Mouse (Mus musculus) C2C12 (cell line): ENCODE results near the gene Rnf41. TPM values are rescaled to one million over a fixed set of nuclear protein-coding genes. Genes with fewer than 3 reads are reported as not detected.

ENCODE experiments used
- H3K27me3 ChIP-seq: one replicate; pipeline ENCODE4 v1.6.1; 2011; ENCODE audit not compliant: control insufficient read depth, insufficient read depth, insufficient read length
- H3K36me3 ChIP-seq: one replicate; pipeline ENCODE4 v1.6.1; 2011; ENCODE audit not compliant: control insufficient read depth, insufficient read depth
- H3K4me3 ChIP-seq: one replicate; pipeline ENCODE4 v1.5.1; 2011; ENCODE audit warnings: mild to moderate bottlenecking, control low read depth; ENCODE audit not compliant: poor library complexity, insufficient read depth, severe bottlenecking
- H3K79me2 ChIP-seq: one replicate; pipeline ENCODE4 v1.6.1; 2011; ENCODE audit not compliant: control insufficient read depth, insufficient read depth
- H3K79me3 ChIP-seq: one replicate; pipeline ENCODE4 v1.6.1; 2011; ENCODE audit warnings: low read depth, control low read depth
- H3ac ChIP-seq: one replicate; pipeline ENCODE3; 2011; ENCODE audit warnings: low read depth; ENCODE audit not compliant: control insufficient read depth, insufficient read length
- CEBPB ChIP-seq: IDR thresholded peaks from one replicate; pipeline ENCODE4 v1.6.1; 2011; ENCODE audit warnings: low read depth, mild to moderate bottlenecking, control low read depth, moderate library complexity
- CTCF ChIP-seq: IDR thresholded peaks from one replicate; pipeline ENCODE4 v1.5.1; 2011; ENCODE audit not compliant: control insufficient read depth, insufficient read depth, insufficient read length
- FOSL1 ChIP-seq: IDR thresholded peaks from one replicate; pipeline ENCODE4 v1.8.0; 2011; ENCODE audit warnings: mild to moderate bottlenecking, low read length; ENCODE audit not compliant: poor library complexity, insufficient read depth, severe bottlenecking
- MAX ChIP-seq: IDR thresholded peaks from one replicate; pipeline ENCODE4 v1.6.1; 2011; ENCODE audit warnings: mild to moderate bottlenecking, control low read depth
- MYOD1 ChIP-seq: IDR thresholded peaks from one replicate; pipeline ENCODE4 v1.6.1; 2011; ENCODE audit warnings: low read depth; ENCODE audit not compliant: control insufficient read depth, insufficient read length
- MYOG ChIP-seq: IDR thresholded peaks from one replicate; pipeline ENCODE4 v1.6.1; 2011; ENCODE audit not compliant: control insufficient read depth, insufficient read length; ENCODE audit errors: extremely low read depth
- USF1 ChIP-seq: IDR thresholded peaks from one replicate; pipeline ENCODE4 v1.6.1; 2011; ENCODE audit warnings: low read depth, mild to moderate bottlenecking, control low read depth, moderate library complexity
- polyA plus RNA-seq: library from polyadenylated mRNA; unstranded; fragments of >200 nt; fragmentation: generic; extraction: Trizol; gene quantifications from one replicate; pipeline ENCODE4 v1.2.1, GENCODE M21; 2012; ENCODE audit warnings: missing spikeins

Rnf41 gene
- polyA plus RNA-seq, 1 experiment = 34.0 TPM

GRCm38 (mm10) chr10:128434681-128435080 is 23.2 kb downstream of the Rnf41 start:
- Histone ChIP-seq H3K36me3 (peaks cover 81% of the 10 kb centered on the region), H3K27me3 (no peaks in the 10 kb centered on the region), H3K79me2 (peaks cover 10% of the 10 kb centered on the region), H3ac (no peak overlapping the region), H3K4me3 (no peak overlapping the region), H3K79me3 (peaks cover 4% of the 10 kb centered on the region)
- TF ChIP-seq CEBPB (no peak), CTCF (no peak), USF1 (no peak)

DNA sequence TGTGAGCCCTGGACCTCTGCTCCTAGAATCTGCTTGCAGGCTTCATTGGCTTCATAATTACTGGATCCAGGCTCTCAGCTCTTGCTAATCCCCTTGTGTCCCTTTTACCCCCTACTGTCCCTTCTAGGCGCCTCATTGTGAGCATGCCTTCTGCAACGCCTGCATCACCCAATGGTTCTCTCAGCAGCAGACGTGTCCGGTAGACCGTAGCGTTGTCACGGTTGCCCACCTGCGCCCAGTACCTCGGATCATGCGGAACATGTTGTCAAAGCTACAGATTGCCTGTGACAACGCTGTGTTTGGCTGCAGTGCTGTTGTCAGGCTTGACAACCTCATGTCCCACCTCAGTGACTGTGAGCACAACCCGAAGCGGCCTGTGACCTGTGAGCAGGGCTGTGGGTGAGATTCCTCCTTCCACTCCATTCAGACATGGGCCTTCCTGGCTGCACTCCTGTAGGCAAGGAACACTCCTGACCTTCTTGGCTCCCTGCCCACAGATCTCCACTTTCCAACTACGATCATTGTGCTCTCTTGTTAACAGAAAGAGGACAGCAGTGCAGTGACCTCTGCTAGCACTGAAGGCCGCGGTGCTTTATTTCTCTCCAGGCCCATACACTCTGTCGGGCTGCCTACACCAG is 23.8 kb downstream of the Rnf41 start:
- Histone ChIP-seq H3ac (no peak overlapping the region), H3K79me3 (peaks cover 4% of the 10 kb centered on the region), H3K4me3 (no peak overlapping the region), H3K36me3 (peaks cover 81% of the 10 kb centered on the region), H3K27me3 (no peaks in the 10 kb centered on the region), H3K79me2 (peaks cover 10% of the 10 kb centered on the region)
- no peak for TF ChIP-seq MYOD1
- TF ChIP-seq CTCF = no peak
- no peak for TF ChIP-seq USF1
- no peak for TF ChIP-seq FOSL1
- TF ChIP-seq MYOG = no peak
- TF ChIP-seq CEBPB = no peak
- no peak for TF ChIP-seq MAX

GRCm38 (mm10) chr10:128435873-128436272 is 24.4 kb downstream of the Rnf41 start:
- H3ac ChIP-seq = no peak overlapping the region
- TF ChIP-seq FOSL1 (no peak), CTCF (no peak), MAX (no peak), USF1 (no peak), MYOD1 (no peak), CEBPB (no peak), MYOG (no peak)
- H3K27me3 ChIP-seq = no peaks in the 10 kb centered on the region
- H3K79me2 ChIP-seq = peaks cover 10% of the 10 kb centered on the region
- no peak overlapping the region for H3K4me3 ChIP-seq
- peaks cover 4% of the 10 kb centered on the region for H3K79me3 ChIP-seq
- peaks cover 83% of the 10 kb centered on the region for H3K36me3 ChIP-seq

- Histone ChIP-seq H3K27me3 (no peaks in the 10 kb centered on the region), H3K36me3 (peaks cover 85% of the 10 kb centered on the region), H3K79me3 (peaks cover 4% of the 10 kb centered on the region), H3ac (no peak overlapping the region), H3K79me2 (peaks cover 10% of the 10 kb centered on the region), H3K4me3 (no peak overlapping the region)
- TF ChIP-seq MYOG = no peak
- no peak for TF ChIP-seq CEBPB
- no peak for TF ChIP-seq MAX
- TF ChIP-seq MYOD1 = no peak
- no peak for TF ChIP-seq CTCF
- TF ChIP-seq USF1 = no peak
- no peak for TF ChIP-seq FOSL1
Observed at GRCm38 (mm10) chr10:128436376-128436775, 24.9 kb downstream of the Rnf41 start.

DNA sequence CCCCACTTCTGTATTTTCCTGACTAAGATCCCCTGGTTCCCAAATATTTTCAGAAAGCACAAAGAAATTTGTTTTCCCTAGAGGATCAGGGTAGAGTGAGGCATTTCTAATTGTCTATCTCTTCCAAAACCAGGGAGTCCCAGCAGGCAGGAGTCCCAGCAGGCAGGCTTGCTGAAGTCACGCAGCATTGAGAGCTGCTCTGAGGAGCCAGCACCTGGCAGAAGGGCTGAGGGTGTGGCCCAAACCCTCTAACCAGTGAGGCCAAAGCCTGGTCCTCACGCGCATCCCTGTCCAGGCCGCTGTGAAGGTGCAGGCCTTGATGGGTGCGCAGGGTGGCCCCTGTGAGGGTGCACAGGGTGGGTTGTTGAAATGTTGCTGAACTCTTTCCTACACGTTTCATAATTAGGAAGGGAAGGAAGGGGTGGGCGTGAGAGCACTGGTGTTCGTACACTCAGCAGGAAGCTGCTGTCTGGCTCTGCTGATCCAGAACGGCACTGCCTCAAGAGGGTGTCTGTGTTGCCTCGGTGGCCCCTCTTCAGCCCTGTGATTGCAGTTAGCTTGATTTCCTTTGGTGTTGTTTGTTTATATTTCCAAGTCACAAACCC is 27.3 kb downstream of the Rnf41 start:
- no peak overlapping the region for H3ac ChIP-seq
- no peaks in the 10 kb centered on the region for H3K79me2 ChIP-seq
- peaks cover 80% of the 10 kb centered on the region for H3K36me3 ChIP-seq
- TF ChIP-seq CTCF = no peak
- TF ChIP-seq CEBPB = no peak
- TF ChIP-seq MYOD1 = no peak
- no peak for TF ChIP-seq USF1
- TF ChIP-seq FOSL1 = no peak
- TF ChIP-seq MAX = no peak
- TF ChIP-seq MYOG = no peak
- peaks cover 3% of the 10 kb centered on the region for H3K79me3 ChIP-seq
- H3K4me3 ChIP-seq = no peak overlapping the region
- H3K27me3 ChIP-seq = no peaks in the 10 kb centered on the region
